Mouse (Mus musculus) forebrain, embryonic 16.5 days (tissue): Measurements from ENCODE around the gene Lman1l. TPM values are rescaled to one million over a fixed set of nuclear protein-coding genes. Genes with fewer than 3 reads are reported as not detected.

Experiments
- ATAC-seq: fragments of 200-750 bp; cut with Nextera tagmentation; 2 replicates; pipeline ENCODE4 v1.8.0; 2017; ENCODE audit warnings: mild to moderate bottlenecking, moderate library complexity
- H3K27ac ChIP-seq: fragments of 300-500 bp; sonication (generic); 2 replicates; pipeline ENCODE4 v1.5.1; 2014; ENCODE audit warnings: low read length, control low read depth
- H3K27me3 ChIP-seq: fragments of 300-500 bp; sonication (generic); replicated peaks from 2 replicates; pipeline ENCODE4 v1.6.1; 2014; ENCODE audit warnings: low read length; ENCODE audit not compliant: control insufficient read depth, insufficient read depth
- H3K36me3 ChIP-seq: fragments of 300-500 bp; sonication (generic); 2 replicates; pipeline ENCODE4 v1.6.1; 2014; ENCODE audit not compliant: control insufficient read depth, insufficient read depth
- H3K4me1 ChIP-seq: fragments of 300-500 bp; sonication (generic); replicated peaks from 2 replicates; pipeline ENCODE4 v1.6.1; 2014; ENCODE audit warnings: low read length; ENCODE audit not compliant: control insufficient read depth, insufficient read depth
- H3K4me2 ChIP-seq: fragments of 300-500 bp; sonication (generic); 2 replicates; pipeline ENCODE4 v1.6.1; 2014; ENCODE audit warnings: mild to moderate bottlenecking, low read length, control low read depth
- H3K4me3 ChIP-seq: fragments of 300-500 bp; sonication (generic); replicated peaks from 2 replicates; pipeline ENCODE4 v1.5.1; 2014; ENCODE audit warnings: mild to moderate bottlenecking, low read length, control low read depth
- H3K9ac ChIP-seq: fragments of 300-500 bp; sonication (generic); replicated peaks from 2 replicates; pipeline ENCODE4 v1.6.1; 2014; ENCODE audit warnings: low read depth, low read length, control low read depth
- H3K9me3 ChIP-seq: fragments of 300-500 bp; sonication (generic); 2 replicates; pipeline ENCODE4 v1.6.1; 2016; ENCODE audit warnings: low read length; ENCODE audit not compliant: control insufficient read depth
- WGBS: fragments of 180-500 bp; shearing (Covaris S2); extraction: QIAGEN DNeasy Blood & Tissue Kit; methylation state at CpG from one replicate; pipeline ENCODE4 v1.1.7; 2014; 5-methylcytosine and 5-hydroxymethylcytosine counted together
- polyA plus RNA-seq: library from polyadenylated mRNA; unstranded; fragments of >200 nt; fragmentation: Nextera tagmentation; extraction: Ambion mirVana; gene quantifications from 2 replicates; pipeline ENCODE4 v1.2.1, GENCODE M21; 2015

Lman1l gene
- polyA plus RNA-seq, 1 experiment from 2014 or later = not detected

DNA sequence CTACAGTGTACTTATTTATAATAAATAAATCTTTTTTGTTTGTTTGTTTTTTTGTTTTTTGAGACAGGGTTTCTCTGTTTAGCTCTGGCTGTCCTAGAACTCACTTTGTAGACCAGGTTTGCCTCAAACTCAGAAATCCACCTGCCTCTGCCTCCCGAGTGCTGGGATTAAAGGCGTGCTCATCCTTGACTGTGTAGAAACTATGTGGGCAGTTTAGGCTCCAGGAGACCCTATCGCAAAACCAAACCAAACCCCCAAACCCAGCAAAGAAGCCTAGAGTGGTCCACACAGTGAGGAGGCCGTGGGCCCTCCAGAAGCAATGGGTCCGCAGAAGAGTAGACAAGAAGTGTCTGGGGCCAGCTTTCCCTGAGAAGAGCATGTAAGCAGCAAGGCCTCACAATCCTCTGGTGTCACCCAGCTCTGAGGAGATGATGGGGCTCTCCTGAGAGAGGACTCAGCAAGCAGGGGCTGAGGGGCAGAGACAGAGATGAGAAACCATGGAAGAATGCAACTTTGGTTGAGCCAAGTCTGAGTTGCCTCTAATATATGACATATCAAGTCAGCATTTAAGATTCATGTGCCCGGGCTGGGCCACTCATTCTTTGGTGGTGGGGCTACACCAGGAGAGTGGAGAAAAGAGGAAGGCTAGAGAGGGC, 29.7 kb upstream of the Lman1l start:
- no peaks in the 10 kb centered on the region for H3K27me3 ChIP-seq
- 88% methylated on average over 6 of the region's 6 CpGs for WGBS
- H3K9me3 ChIP-seq = no peaks in the 10 kb centered on the region
- H3K9ac ChIP-seq = no peak overlapping the region
- no peaks in the 10 kb centered on the region for H3K36me3 ChIP-seq
- no peak overlapping the region for H3K4me3 ChIP-seq
- H3K4me2 ChIP-seq = no peak overlapping the region
- no peak overlapping the region for H3K27ac ChIP-seq
- ATAC-seq = no peak
- H3K4me1 ChIP-seq = peaks cover 7% of the 10 kb centered on the region

DNA sequence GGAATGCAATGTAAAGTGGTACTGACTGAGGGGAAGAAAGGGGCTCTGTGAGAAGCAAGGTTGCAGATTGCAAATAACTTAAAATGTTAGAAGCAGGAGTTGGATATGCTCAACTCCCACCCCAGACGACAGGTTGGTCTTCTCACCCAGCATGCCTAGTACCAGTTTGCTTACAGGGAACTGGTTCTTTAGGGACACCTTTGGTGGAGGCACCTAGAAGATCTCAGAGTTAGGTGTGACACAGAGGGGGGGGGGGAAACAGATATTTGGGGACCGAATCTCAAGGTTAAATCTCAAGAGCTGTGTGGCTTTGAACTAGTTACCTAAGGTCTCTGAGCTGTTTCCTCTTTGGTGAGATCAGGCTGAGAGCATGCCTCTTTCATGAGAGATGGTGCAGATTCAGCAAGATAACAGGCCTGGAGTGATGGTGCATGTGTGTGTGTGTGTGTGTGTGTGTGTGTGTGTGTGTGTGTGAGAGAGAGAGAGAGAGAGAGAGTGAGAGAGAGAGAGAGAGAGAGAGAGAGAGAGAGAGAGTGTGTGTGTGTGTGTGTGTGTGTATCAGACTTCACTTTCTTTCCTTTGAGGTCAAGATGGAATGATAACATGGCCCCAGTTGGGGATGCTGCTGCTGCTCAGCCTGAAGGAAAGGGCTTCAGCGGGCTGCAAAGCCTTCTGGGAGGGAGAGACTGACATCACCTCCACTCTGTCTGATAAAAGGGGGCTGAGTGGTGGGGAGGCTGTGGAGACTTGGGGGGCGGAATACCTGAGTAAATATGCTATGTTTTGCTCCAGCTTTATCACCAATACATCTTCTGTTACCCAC, 26.9 kb upstream of the Lman1l start:
- Histone ChIP-seq H3K9me3 (no peaks in the 10 kb centered on the region), H3K36me3 (no peaks in the 10 kb centered on the region), H3K4me2 (no peak overlapping the region), H3K4me3 (no peak overlapping the region), H3K4me1 (peaks cover 27% of the 10 kb centered on the region), H3K27me3 (no peaks in the 10 kb centered on the region), H3K27ac (no peak overlapping the region), H3K9ac (no peak overlapping the region)
- no peak for ATAC-seq
- 64% methylated on average over 4 of the region's 4 CpGs for WGBS

- H3K4me3 ChIP-seq = no peak overlapping the region
- H3K36me3 ChIP-seq = no peaks in the 10 kb centered on the region
- no peak overlapping the region for H3K27ac ChIP-seq
- no peaks in the 10 kb centered on the region for H3K9me3 ChIP-seq
- no peak for ATAC-seq
- no peaks in the 10 kb centered on the region for H3K27me3 ChIP-seq
- H3K4me1 ChIP-seq = peaks cover 32% of the 10 kb centered on the region
- H3K9ac ChIP-seq = no peak overlapping the region
- H3K4me2 ChIP-seq = no peak overlapping the region
- 34% methylated on average over 12 of the region's 12 CpGs for WGBS
Observed at GRCm38 (mm10) chr9:57646551-57647103, 26.1 kb upstream of the Lman1l start.

DNA sequence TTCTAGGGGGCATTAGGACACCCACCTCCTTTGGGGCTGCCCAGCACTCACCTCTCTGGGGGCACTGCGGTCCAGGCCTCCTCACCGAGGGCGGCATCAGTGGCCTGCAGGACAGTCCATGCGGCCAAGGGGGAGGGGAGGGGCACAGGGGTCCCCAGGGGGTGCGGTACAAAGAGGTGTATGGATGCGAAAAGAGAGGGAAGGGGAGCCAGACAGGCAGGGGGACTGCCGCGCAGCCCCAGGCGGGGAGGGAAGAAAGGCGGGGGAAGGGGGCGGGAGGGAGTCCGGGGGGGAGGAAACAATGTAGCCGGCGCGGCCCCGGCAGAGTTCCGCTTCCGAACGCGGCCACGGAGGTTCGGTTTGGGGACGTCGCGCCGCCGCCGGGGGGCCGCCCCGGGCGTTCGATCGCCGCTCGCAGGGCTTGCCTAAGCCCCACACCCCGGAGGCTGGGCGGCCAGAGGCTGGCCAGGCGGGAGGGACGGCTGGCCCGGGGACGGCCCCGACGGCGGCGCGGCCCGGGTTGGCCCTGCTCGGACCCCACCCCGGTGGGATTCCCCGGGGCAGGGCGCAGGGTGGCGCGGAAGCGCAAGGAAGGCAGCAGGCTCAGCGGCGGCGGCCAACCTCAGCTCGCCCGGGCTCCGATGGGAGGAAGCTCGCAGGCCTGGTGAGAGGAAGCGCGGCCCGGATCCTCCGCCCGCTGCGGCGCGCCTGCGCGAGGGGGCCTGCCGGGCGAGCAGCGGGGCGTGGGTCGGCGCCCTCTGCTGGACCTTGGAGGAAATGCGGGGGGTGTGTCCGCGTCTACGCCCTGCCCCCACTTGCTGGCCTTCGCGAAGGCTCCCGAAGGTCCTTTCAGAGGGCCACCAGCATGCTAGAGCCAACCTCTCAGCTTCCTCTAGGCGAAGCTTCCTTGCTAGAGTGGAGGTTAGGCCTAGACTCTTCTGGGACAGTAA, 24.6 kb upstream of the Lman1l start:
- peak overlapping the region; percentile 99 for H3K9ac ChIP-seq
- H3K36me3 ChIP-seq = no peaks in the 10 kb centered on the region
- peaks cover 41% of the 10 kb centered on the region for H3K4me1 ChIP-seq
- peak; percentile 92 for ATAC-seq
- peak overlapping the region; percentile 95 for H3K4me2 ChIP-seq
- peak overlapping the region; percentile 95 for H3K27ac ChIP-seq
- under 1% methylated on average over 55 of the region's 85 CpGs for WGBS
- no peaks in the 10 kb centered on the region for H3K9me3 ChIP-seq
- H3K27me3 ChIP-seq = no peaks in the 10 kb centered on the region
- H3K4me3 ChIP-seq = peak overlapping the region; percentile 94

DNA sequence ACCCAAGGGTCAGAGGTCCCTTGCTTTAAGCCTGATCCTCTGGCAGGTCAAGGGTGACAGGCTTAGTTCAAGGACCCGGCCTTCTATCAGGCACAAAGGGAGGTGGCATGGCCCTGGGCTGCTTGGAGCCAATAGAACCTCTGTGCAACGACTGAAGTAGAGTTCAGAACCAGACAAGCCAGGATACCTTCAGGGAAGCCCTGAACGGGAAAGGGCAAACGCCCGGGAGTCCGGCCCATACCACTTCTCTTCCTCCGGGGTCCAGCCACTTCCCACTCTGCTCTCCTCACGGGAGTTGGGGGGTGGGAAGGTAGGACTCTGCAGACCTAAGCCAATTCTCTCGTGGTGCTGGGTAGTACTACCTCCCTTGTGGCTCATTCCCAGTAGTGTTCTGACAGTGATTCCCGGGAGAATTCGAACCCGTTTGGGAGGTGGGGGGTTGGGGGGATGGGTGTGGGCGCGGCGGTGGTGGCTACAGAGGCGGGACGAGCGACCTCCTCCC, 23.9 kb upstream of the Lman1l start:
- no peaks in the 10 kb centered on the region for H3K9me3 ChIP-seq

GRCm38 (mm10) chr9:57643856-57644180, 23.2 kb upstream of the Lman1l start:
- H3K27me3 ChIP-seq = no peaks in the 10 kb centered on the region
- no peaks in the 10 kb centered on the region for H3K9me3 ChIP-seq
- 55% methylated on average over 7 of the region's 7 CpGs for WGBS
- no peak for ATAC-seq
- no peak overlapping the region for H3K27ac ChIP-seq
- H3K9ac ChIP-seq = peak overlapping the region; percentile 99
- H3K4me1 ChIP-seq = peaks cover 55% of the 10 kb centered on the region
- H3K4me2 ChIP-seq = peak overlapping the region; percentile 95
- H3K36me3 ChIP-seq = no peaks in the 10 kb centered on the region
- peak overlapping the region; percentile 94 for H3K4me3 ChIP-seq

More for the DNA sequence above, 23.9 kb upstream of the Lman1l start:
- Histone ChIP-seq H3K36me3 (no peaks in the 10 kb centered on the region), H3K4me1 (peaks cover 48% of the 10 kb centered on the region), H3K4me2 (peak overlapping the region; percentile 95), H3K27ac (peak overlapping the region; percentile 95), H3K4me3 (peak overlapping the region; percentile 94), H3K9ac (peak overlapping the region; percentile 99), H3K27me3 (no peaks in the 10 kb centered on the region)
- peak; percentile 13 for ATAC-seq
- under 1% methylated on average over 18 of the region's 18 CpGs for WGBS

DNA sequence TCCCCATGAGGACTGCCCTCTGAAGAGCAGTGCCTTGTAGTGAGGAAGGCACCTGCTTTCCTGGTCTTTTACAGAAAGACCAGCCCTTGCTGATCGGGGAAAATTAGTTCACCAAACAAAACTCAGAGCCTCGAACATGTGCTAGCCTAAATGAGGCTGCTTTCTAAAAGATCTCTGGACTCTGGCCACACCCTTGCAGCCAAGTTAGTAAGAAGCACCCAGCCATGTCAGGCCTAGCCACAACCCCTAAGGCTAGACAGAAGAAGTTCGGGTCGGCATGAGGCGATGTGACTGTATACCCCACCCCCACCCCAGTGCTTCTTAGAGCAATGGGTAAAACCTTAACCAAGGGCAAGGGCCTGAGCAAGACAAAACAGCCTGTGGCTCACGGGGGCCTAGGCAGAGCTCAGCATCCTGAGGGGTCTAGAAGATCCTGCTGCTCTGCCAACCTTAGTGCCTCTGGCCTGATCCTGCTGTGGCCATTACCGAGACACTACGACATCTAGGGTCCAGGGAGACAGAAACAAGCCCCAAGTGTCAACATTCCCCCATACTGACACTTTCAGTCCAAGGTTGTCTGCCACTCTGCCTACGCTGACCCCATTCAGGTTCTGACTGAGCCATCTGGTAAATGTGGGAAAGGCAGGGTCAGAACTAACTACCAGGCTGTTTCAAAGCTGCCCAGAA, 22.7 kb upstream of the Lman1l start:
- 72% methylated on average over 9 of the region's 9 CpGs for WGBS
- H3K27ac ChIP-seq = no peak overlapping the region
- ATAC-seq = no peak
- peak overlapping the region; percentile 95 for H3K4me2 ChIP-seq
- H3K27me3 ChIP-seq = no peaks in the 10 kb centered on the region
- H3K9ac ChIP-seq = peak overlapping the region; percentile 99
- H3K9me3 ChIP-seq = no peaks in the 10 kb centered on the region
- H3K4me3 ChIP-seq = peak overlapping the region; percentile 94
- no peaks in the 10 kb centered on the region for H3K36me3 ChIP-seq
- H3K4me1 ChIP-seq = peaks cover 60% of the 10 kb centered on the region

- H3K4me2 ChIP-seq = no peak overlapping the region
- no peak overlapping the region for H3K9ac ChIP-seq
- no peaks in the 10 kb centered on the region for H3K27me3 ChIP-seq
- H3K27ac ChIP-seq = no peak overlapping the region
- no peaks in the 10 kb centered on the region for H3K9me3 ChIP-seq
- ATAC-seq = no peak
- no peak overlapping the region for H3K4me3 ChIP-seq
- H3K36me3 ChIP-seq = no peaks in the 10 kb centered on the region
- H3K4me1 ChIP-seq = peaks cover 69% of the 10 kb centered on the region
- WGBS = 78% methylated on average over 13 of the region's 13 CpGs
Observed at GRCm38 (mm10) chr9:57641775-57642550, 21.4 kb upstream of the Lman1l start.
